Mouse (Mus musculus): ENCODE measurements around the gene Iyd. TPM values are rescaled to one million over a fixed set of nuclear protein-coding genes. Genes with fewer than 3 reads are reported as not detected.

The Iyd gene
- polyA plus RNA-seq, 1 experiment from 2014 or later: 0.20 TPM

Other genes with a start within 250 kb of the Iyd start
- 42.2 and 47.1 TPM in 2 replicates for gene Ppp1r14c, start 174.2 kb upstream of the Iyd start, polyA plus RNA-seq (2015; fragmentation: Nextera tagmentation; extraction: Ambion mirVana)
- gene Plekhg1, start 200.1 kb downstream of the Iyd start, polyA plus RNA-seq (2015; fragmentation: Nextera tagmentation; extraction: Ambion mirVana): 7.6 and 8.7 TPM in 2 replicates

Measured in neural tube, embryonic 13.5 days (tissue).